Mouse (Mus musculus) layer of hippocampus, adult 9-11 months (tissue): ENCODE data around the gene Eif4a1.
"Not testable (repeated sequence)": the region's sequence is repeated elsewhere in the genome, so short reads cannot be mapped to it uniquely, and the experiment has no call there.

Experiments used
- DNase-seq: peaks from one replicate; pipeline ENCODE4 v3.0.0; 2022

The Eif4a1 gene

GRCm38 (mm10) chr11:69632284-69633089 is 39.7 kb downstream of the Eif4a1 start, which contains the start of gene Fxr2:
Gene Fxr2 (plus strand): TSS chr11:69632990.
- DNase-seq, result peak; percentile 100

DNA sequence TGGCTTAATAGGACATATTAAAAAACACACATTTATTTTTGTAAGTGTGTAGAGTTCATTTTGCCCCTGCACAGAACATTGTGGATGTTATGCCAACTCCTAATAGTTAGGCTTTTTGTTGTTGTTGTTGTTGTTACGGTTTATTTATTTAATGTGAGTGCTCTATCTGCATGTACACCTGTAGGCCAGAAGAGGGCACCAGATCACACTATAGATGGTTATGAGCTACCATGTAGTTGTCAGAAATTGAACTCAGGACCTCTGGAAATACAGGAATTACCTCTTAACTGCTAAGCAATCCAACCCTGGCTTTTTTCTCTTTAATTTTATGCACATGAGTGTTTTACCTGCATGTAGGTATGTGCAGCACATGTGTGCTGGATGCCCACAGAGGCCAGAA is 42.4 kb downstream of the Eif4a1 start:
- DNase-seq, result no peak

DNA sequence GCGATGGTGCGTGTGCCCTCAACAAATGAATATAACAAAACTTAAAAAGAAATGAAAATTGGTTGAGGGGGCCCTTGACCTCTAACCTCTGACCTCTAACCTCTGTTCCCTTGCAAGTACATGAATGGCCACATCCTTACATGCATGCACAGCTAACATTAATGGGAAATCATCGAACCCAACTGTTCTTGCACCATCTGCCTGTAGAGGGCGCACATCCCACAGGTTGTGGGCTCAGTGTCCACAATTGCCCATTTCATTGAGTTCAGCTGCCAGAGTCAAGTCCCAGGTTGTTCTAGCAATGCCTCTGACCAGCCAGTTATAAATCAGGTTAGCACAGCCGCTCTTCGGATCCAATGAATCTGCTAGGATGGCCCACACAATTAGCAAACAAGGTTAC is 43.9 kb downstream of the Eif4a1 start:
- DNase-seq, result peak; percentile 67

- not testable (repeated sequence) for DNase-seq
Measured at GRCm38 (mm10) chr11:69624339-69624738, 47.9 kb downstream of the Eif4a1 start.

DNA sequence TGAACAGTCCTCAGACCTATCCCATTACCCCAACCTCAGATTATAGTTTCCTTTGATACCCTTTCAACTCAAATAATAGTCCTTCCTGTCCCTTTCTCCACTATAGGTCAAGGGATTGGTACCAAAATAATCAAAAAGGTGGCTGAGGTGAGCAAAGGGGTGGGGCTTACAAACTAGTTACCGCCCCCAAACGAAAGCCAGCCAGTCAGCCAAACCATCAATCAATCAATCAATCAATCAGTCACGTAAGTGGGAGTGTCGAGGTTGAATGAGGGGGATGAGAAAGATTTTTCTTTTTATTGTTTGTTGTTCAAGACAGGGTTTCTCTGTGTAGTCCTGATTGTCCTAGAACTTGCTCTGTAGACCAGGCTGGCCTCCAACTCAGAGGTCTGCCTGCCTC is 49.2 kb downstream of the Eif4a1 start:
- no peak for DNase-seq

GRCm38 (mm10) chr11:69622406-69622805 is 49.8 kb downstream of the Eif4a1 start:
- DNase-seq, result no peak

- no peak for DNase-seq
Measured at GRCm38 (mm10) chr11:69621571-69622268, 50.5 kb downstream of the Eif4a1 start, which contains the start of gene Sat2. Gene Sat2 (plus strand): TSS chr11:69622024.

GRCm38 (mm10) chr11:69620394-69621081 is 51.7 kb downstream of the Eif4a1 start:
- no peak for DNase-seq

DNA sequence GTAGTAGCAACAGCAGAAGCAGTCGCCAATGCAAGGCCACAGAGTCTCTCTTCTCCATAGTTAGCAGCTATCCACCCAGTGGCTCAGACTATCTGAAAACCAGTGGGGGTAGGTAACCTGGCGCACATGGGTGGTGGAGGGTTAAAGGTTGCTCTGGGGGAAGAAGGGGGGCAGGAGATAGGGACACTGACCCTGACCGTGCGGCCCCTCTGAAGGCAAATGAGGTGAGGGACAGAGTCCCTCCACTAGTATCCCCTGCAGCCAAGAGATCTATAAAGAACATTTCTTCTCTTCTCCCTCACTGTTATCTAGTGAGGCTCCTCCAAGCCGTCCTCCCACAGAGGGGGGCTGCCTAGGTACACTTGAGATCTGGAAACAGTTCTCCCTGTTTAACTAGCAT is 54.4 kb downstream of the Eif4a1 start, which contains the start of gene Shbg:
Gene Shbg, minus strand, starts transcription at position 101 of the 400 bp plus-strand sequence.
- DNase-seq, result no peak
